Comparison of ENCODE assay signal across 21 mouse cellular contexts in the genomic region with DNA sequence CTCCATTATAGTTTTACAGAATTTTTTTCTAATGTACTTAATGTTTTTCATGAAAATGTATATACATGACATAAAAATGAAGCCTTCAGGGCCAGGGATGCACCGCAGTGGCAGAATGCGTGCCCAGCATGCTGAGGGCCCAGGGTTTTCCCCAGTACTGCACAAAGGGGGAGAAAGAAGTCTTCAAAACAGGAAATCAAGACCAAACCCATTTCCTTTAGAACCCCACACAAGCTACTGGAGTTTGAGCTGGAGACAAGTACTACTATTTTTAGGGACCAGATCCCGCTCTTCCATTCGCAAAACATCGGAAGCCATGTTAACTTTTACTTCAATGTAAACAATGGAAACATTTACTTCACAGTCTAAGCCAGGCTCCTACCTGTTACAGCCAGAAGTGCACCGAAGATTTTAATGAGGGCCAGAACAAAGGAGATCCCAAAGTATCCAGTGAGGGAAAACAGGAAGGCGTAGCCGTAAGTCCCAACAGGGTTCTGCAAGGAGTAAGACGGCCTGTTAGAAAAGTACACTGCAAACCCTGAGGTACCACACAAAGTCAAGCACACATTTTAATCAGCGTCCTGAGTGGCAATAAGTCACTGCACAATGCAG. TPM values are rescaled to one million over a fixed set of nuclear protein-coding genes. Genes with fewer than 3 reads are reported as not detected.
DNase-seq lines count a peak whose midpoint lies in the region; ATAC-seq lines count a peak whose summit lies in the region.
"Had no signal": no experiment of that assay in that cellular context is flagged by ENCODE, and none has a peak within 500 bp of the region (broad histone marks: within the 10 kb centered on the region; RNA-seq: fewer than 3 reads in every experiment).

No protein-coding gene starts in this region.

- 78% methylated on average over 10 of the region's 10 CpGs for WGBS in lung, embryonic 15.5 days

- no peak overlapping the region for H3K27ac ChIP-seq in lung, embryonic 15.5 days
- H3K27ac ChIP-seq: embryonic facial prominence, embryonic 13.5 days; heart, embryonic 13.5 days; hindbrain, postnatal 0 days; limb, embryonic 12.5 days; liver, embryonic 12.5 days; macrophage; stomach, embryonic 15.5 days had no signal

- H3K4me3 ChIP-seq in lung, embryonic 15.5 days: no peak overlapping the region
- H3K4me3 ChIP-seq: embryonic facial prominence, embryonic 13.5 days; heart, embryonic 13.5 days; limb, embryonic 12.5 days; liver, embryonic 12.5 days; stomach, embryonic 15.5 days had no signal

- H3K4me1 ChIP-seq in lung, embryonic 15.5 days: no peaks in the 10 kb centered on the region
- H3K4me1 ChIP-seq: embryonic facial prominence, embryonic 13.5 days; heart, embryonic 13.5 days; limb, embryonic 12.5 days; liver, embryonic 12.5 days; stomach, embryonic 15.5 days had no signal

- DNase-seq in lung, postnatal 10 days: no peak
- DNase-seq in thymus, postnatal 14 days: peak; percentile 22
- DNase-seq in thymus, postnatal 0 days (ENCODE audit: low spot score): no peak
- peak; percentile 60 for DNase-seq in T-cell, adult 2 months (ENCODE audit: low spot score)
- peak; percentile 60 for DNase-seq in naive thymus-derived CD4-positive, alpha-beta T cell, adult 2 months (ENCODE audit: low read depth)
- DNase-seq: adrenal gland, adult 2 months; cerebellum, adult 8-10 months; kidney, adult 2 months; kidney, postnatal 10 days had no signal

- no peaks in the 10 kb centered on the region for H3K27me3 ChIP-seq in lung, embryonic 15.5 days
- H3K27me3 ChIP-seq: CH12.LX; embryonic facial prominence, embryonic 13.5 days; heart, embryonic 13.5 days; limb, embryonic 12.5 days; liver, embryonic 12.5 days; stomach, embryonic 15.5 days had no signal

- ATAC-seq in lung, embryonic 15.5 days (ENCODE audit: borderline replicate concordance, extremely low read depth, low FRiP score, low TSS enrichment): 0 out of 2 replicates have a peak, but pooled peaks have one; percentile 42
- no peak for ATAC-seq in megakaryocyte progenitor cell, adult 5-6 weeks (replicated peaks; ENCODE audit: poor library complexity)
- ATAC-seq: forebrain, embryonic 16.5 days; hindbrain, postnatal 0 days; liver, embryonic 12.5 days had no signal

- H3K9me3 ChIP-seq in lung, embryonic 15.5 days: no peaks in the 10 kb centered on the region
- H3K9me3 ChIP-seq: embryonic facial prominence, embryonic 13.5 days; heart, embryonic 13.5 days; limb, embryonic 12.5 days; liver, embryonic 12.5 days; stomach, embryonic 15.5 days had no signal

- no peak overlapping the region for H3K4me2 ChIP-seq in lung, embryonic 15.5 days
- H3K4me2 ChIP-seq: embryonic facial prominence, embryonic 13.5 days; heart, embryonic 13.5 days; limb, embryonic 12.5 days; liver, embryonic 12.5 days; midbrain, embryonic 11.5 days; stomach, embryonic 15.5 days had no signal

- H3K36me3 ChIP-seq in lung, embryonic 15.5 days: peaks cover 55% of the 10 kb centered on the region

- no peak overlapping the region for H3K9ac ChIP-seq in lung, embryonic 15.5 days
- H3K9ac ChIP-seq: embryonic facial prominence, embryonic 13.5 days; heart, embryonic 13.5 days; limb, embryonic 12.5 days; liver, embryonic 12.5 days; stomach, embryonic 15.5 days had no signal

RNA-seq across cellular contexts. Expression of a gene that starts 23.7 kb away (rescaled TPM):
- polyA plus RNA-seq in lung, embryonic 15.5 days (2015; fragmentation: Nextera tagmentation; extraction: Ambion mirVana): 32.9 and 34.6 TPM in 2 replicates
- polyA plus RNA-seq in thymus, postnatal 0 days (2015; fragmentation: Nextera tagmentation; extraction: Ambion mirVana): 44.8 and 51.9 TPM in 2 replicates
- 22.0 and 29.3 TPM in 2 replicates for total RNA-seq in megakaryocyte progenitor cell, adult 5-6 weeks (2015)
- 16.1 and 17.8 TPM in 2 replicates for total RNA-seq in megakaryocyte progenitor cell, adult 5-6 weeks (2017)

Comparison
In these comparisons a context has a peak if more than half of its experiments do, and no peak if none do; other contexts are left out.
1. DNase-seq: peak in thymus, postnatal 14 days (single experiment), T-cell, adult 2 months (single experiment) and naive thymus-derived CD4-positive, alpha-beta T cell, adult 2 months (single experiment); none in lung, postnatal 10 days (single experiment) and thymus, postnatal 0 days (single experiment).